Mouse (Mus musculus) lung, postnatal 0 days (tissue): ENCODE results near the gene Kpnb1.
A peak's percentile ranks its signal among the peaks of the same experiment; 100 is the strongest.

Experiments
- CTCF ChIP-seq: IDR thresholded peaks from 2 replicates; pipeline ENCODE4 v1.5.1; 2016; ENCODE audit warnings: antibody characterized with exemption, mild to moderate bottlenecking
- EP300 ChIP-seq: IDR thresholded peaks from 2 replicates; pipeline ENCODE4 v1.6.1; 2016; ENCODE audit warnings: antibody characterized with exemption, mild to moderate bottlenecking, control low read depth

GRCm38 (mm10) chr11:97198601-97199000 lies 10.9 kb upstream of the Kpnb1 start:
- TF ChIP-seq CTCF (peak; percentile 77), EP300 (no peak)
